Mouse (Mus musculus) cerebellum, adult 11 months (tissue): ENCODE results near the gene Olfr698.
"Not testable (repeated sequence)": the region's sequence is repeated elsewhere in the genome, so short reads cannot be mapped to it uniquely, and the experiment has no call there.

ENCODE experiments used
- DNase-seq: peaks from one replicate; pipeline ENCODE4 v3.0.0; 2022

Olfr698 gene

DNA sequence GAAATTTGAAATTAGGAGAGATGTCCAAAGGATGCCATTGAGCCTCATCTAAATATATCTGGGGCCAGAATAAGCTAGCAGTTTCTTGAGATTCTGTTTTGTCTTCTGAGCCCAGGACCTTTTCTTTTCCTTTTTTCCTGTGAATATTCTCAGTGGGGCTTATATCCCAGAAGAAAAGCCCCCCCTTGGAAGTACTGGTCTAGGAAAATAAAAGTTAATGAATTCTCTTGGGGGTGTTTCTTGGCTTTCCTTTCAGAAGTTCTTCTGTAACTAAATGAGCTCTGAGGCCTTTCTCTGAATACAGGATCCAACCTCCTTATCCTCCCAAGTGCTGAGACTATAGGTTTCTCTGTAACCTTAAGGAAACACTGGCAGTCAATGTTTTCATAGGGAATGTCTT lies at the start of gene Olfr698:
Gene Olfr698 (minus strand): TSS at position 101 of the 400 bp plus-strand sequence.
- DNase-seq = no peak

DNA sequence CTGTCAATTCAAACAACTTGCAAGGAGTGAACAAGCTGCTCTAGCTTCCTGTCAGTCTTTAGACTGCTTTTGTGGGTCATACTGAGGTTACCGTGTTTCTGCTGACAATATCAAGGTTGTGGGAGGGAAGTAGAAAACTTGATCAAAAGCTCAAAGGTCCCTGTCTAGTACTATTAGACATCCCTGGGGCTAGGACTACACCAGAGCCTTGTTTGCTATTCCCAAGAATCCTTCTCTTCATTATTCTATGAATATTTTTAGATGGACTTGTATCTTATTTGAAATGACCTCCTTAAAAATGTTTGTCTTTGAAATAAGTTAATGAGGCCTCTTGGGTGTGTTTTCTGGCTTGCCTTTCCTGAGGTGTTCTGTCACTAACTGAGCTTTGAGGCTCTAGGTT lies 37.9 kb upstream of the Olfr698 start, which contains the start of gene Olfr699:
Gene Olfr699 (minus strand): TSS at position 101 of the 400 bp plus-strand sequence.
- DNase-seq = no peak

- DNase-seq = no peak
Observed at GRCm38 (mm10) chr7:106788330-106788729, 33.1 kb upstream of the Olfr698 start.

- not testable (repeated sequence) for DNase-seq
Observed at GRCm38 (mm10) chr7:106761008-106761407, 5.8 kb upstream of the Olfr698 start.

- no peak for DNase-seq
Observed at GRCm38 (mm10) chr7:106758800-106759199, 3.6 kb upstream of the Olfr698 start.

GRCm38 (mm10) chr7:106745811-106746210 lies 9.4 kb downstream of the Olfr698 start:
- DNase-seq = no peak

DNA sequence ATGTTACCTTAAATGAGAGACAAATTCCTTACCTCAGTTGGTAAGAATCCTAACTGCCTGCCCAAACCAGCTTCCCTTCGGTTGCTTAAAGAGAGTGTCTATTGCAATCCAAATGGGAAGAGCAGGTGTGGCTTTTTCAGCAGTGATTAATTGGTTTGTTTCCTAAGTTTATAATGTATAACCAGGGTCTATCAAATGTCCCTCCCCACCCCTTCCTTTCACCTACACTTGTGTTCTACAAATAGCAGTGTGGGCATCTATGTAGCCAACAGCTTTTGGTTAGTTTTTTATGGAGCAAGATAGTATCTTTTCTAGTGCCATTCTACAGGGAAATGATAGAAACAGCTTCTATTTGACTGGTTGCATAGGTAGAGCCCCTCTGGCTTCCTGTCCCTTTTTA lies 12.9 kb downstream of the Olfr698 start, which contains the start of gene Olfr697:
Gene Olfr697 (minus strand): TSS at position 101 of the 400 bp plus-strand sequence.
- no peak for DNase-seq

DNA sequence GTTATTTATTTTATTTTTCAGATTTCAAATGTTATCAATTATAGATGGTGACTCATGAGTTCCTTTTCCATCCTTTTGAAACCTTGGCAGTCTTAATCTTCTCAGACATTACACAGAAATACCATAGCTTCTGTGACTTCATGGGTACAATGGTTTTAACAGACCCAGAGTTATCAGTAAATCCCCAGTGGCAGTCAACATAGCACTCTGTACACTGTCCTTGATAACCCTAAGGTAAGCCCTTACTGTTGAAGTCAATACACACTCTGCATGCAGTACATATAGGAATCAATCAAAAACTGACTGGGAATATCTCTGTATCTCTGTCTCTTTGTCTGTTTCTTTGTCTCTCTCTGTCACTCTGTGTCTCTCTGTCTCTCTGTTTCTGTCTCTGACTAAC lies 18.2 kb downstream of the Olfr698 start:
- no peak for DNase-seq

- no peak for DNase-seq
Observed at GRCm38 (mm10) chr7:106733717-106734116, 21.5 kb downstream of the Olfr698 start.

DNA sequence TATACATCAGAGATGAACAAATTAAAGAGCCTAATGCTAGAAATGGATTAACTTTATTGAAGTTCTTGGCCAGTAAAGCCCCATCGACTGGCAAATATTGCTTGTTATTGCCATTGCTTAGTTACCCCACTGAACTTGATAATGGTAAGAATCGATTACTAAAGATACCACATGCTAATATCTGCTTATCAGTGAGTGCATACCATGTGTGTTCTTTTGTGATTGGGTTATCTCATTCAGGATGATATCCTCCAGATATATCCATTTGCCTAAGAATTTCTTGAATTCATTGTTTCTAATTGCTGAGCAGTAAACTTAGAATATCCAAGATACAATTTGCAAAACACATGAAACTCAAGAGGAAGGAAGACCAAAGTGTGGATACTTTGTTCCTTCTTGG lies 29.5 kb downstream of the Olfr698 start:
- DNase-seq = not testable (repeated sequence)

DNA sequence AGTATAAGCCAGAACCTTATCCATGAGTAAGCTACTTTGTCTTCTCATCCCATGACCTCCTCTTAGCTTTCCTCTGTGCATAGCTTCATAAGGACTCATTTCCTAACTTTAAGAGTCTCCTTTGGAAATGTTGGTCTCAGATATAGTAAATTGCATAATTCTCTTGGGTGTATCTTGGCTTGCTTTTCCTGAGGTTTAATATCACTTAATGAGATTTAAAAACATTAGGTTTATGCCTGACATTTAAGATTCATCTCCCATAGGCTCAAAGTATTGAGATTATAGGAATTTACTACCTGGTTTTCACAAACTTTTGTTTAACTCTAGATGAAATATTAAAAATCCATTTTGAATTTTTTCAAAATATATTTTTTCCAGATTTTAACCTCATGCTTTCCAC lies 38.9 kb downstream of the Olfr698 start, which contains the start of gene Olfr695:
Gene Olfr695 (minus strand): TSS at position 101 of the 400 bp plus-strand sequence.
- DNase-seq = no peak

DNA sequence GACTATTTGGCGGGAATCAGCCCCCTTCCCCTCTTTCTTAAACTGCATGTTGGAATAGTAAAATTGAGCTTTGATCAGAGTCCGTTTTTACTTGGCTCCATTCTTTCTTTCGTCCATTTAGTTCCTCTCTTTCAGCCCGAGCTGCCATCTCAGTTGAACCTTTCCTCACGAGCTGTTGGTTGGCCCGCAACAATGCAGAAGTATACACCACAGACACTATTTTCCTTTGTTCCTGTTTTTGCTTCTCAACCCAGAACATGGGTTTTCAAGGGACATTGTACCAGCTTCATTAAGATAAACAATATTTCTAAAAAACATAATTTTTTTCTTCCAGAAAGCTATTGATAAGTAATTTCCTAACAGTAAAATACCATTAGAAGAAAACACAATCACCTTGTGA lies 43.7 kb downstream of the Olfr698 start:
- DNase-seq = no peak

- DNase-seq = not testable (repeated sequence)
Observed at GRCm38 (mm10) chr7:106707705-106708104, 47.5 kb downstream of the Olfr698 start.
